Mouse (Mus musculus): ENCODE results near the gene Tbc1d4.

The Tbc1d4 gene

GRCm38 (mm10) chr14:101428805-101429516 lies 180.0 kb downstream of the Tbc1d4 start:
- no peak for DNase-seq (ENCODE audit: low read depth)

DNA sequence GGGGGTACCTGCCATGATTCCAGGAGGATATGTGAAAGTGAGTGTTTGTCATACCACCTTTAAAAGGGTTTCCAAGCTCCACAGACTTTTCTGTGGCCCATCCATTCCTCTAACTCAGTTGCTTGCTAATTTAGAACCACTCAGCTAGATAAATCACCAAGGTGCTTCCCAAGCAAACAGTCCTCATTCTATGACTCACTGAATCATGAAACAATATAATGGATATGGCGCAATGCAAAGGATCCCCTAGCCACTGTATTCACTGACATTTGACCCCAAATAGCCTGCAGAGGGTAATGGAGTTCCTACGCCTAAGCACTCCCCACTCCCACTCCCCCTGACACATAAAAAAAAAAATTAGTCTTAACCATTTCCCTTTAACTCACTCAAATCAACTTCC lies 191.3 kb downstream of the Tbc1d4 start:
- no peak for DNase-seq (ENCODE audit: low read depth)
